Mouse (Mus musculus) heart, embryonic 10.5 days (tissue): Measurements from ENCODE around the gene Stip1. TPM values are rescaled to one million over a fixed set of nuclear protein-coding genes. Genes with fewer than 3 reads are reported as not detected.

Source experiments
- DNase-seq: peaks from one replicate; pipeline ENCODE4 v3.0.0-alpha.2; 2017; ENCODE audit warnings: low spot score
- H3K27ac ChIP-seq: fragments of 300-500 bp; sonication (generic); 2 replicates; pipeline ENCODE4 v1.5.1; 2016; ENCODE audit warnings: mild to moderate bottlenecking
- H3K27me3 ChIP-seq: fragments of 300-500 bp; sonication (generic); 2 replicates; pipeline ENCODE4 v1.6.1; 2016; ENCODE audit warnings: mild to moderate bottlenecking; ENCODE audit not compliant: poor library complexity, insufficient read depth, severe bottlenecking
- H3K36me3 ChIP-seq: fragments of 300-500 bp; sonication (generic); 2 replicates; pipeline ENCODE4 v1.6.1; 2016; ENCODE audit warnings: mild to moderate bottlenecking, moderate library complexity
- H3K4me1 ChIP-seq: fragments of 300-500 bp; sonication (generic); 2 replicates; pipeline ENCODE4 v1.6.1; 2016; ENCODE audit warnings: mild to moderate bottlenecking
- H3K4me3 ChIP-seq: fragments of 300-500 bp; sonication (generic); 2 replicates; pipeline ENCODE4 v1.5.1; 2016; ENCODE audit warnings: mild to moderate bottlenecking, moderate library complexity
- H3K9me3 ChIP-seq: fragments of 300-500 bp; sonication (generic); 2 replicates; pipeline ENCODE4 v1.6.1; 2016; ENCODE audit warnings: mild to moderate bottlenecking, moderate library complexity
- WGBS: fragments of 180-500 bp; shearing (Covaris S2); methylation state at CpG from one replicate; pipeline ENCODE4 v1.1.7; 2016; 5-methylcytosine and 5-hydroxymethylcytosine counted together
- polyA plus RNA-seq: library from polyadenylated mRNA; unstranded; fragments of >200 nt; fragmentation: Nextera tagmentation; extraction: Ambion mirVana; gene quantifications from 2 replicates; pipeline ENCODE4 v1.2.1, GENCODE M21; 2016

Stip1 gene
- polyA plus RNA-seq, 1 experiment from 2014 or later: 388 TPM

DNA sequence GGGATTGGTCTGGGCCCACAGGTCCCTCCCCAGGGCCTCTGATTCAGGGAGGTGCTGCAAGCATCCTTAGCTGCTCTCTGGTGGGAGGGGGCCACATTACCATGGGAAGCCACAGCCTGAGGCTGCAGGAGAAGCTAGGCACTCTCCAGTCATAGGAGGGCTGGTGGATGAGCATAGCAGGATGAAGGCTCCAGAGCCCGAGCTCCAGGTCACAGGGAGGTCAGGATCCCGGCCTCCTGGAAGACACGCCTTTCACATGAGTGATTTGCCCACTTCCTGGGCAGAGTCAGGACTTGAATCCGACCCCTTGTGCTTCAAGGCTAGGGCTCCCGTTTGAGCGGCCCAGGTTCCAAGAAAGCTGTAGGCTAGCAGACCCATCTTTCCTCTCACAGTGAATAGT, 68.1 kb downstream of the Stip1 start:
- Histone ChIP-seq H3K36me3 (peaks cover 9% of the 10 kb centered on the region), H3K4me3 (no peak overlapping the region), H3K4me1 (peaks cover 68% of the 10 kb centered on the region), H3K27ac (peak overlapping the region; percentile 89), H3K9me3 (no peaks in the 10 kb centered on the region), H3K27me3 (no peaks in the 10 kb centered on the region)
- 45% methylated on average over 6 of the region's 6 CpGs for WGBS
- DNase-seq: no peak

Other genes with a start within 250 kb of the Stip1 start
- gene Rps6ka4, start 199.3 kb downstream of the Stip1 start, polyA plus RNA-seq: 10.1 and 14.7 TPM in 2 replicates
- 0.38 and 0.63 TPM in 2 replicates for gene Ccdc88b, start 181.8 kb downstream of the Stip1 start, polyA plus RNA-seq
- 89.9 and 116 TPM in 2 replicates for gene Trmt112, start 130.3 kb downstream of the Stip1 start, polyA plus RNA-seq
- 166 and 169 TPM in 2 replicates for gene Prdx5, start 129.9 kb downstream of the Stip1 start, polyA plus RNA-seq
- gene Esrra, start 118.2 kb downstream of the Stip1 start, polyA plus RNA-seq: 23.1 and 29.4 TPM in 2 replicates
- 2.3 and 2.4 TPM in 2 replicates for gene Catsperz, start 114.6 kb downstream of the Stip1 start, polyA plus RNA-seq
- 0.25 and 0.32 TPM in 2 replicates for gene Kcnk4, start 105.5 kb downstream of the Stip1 start, polyA plus RNA-seq
- gene Bad, start 98.1 kb downstream of the Stip1 start, polyA plus RNA-seq: 61.3 and 62.0 TPM in 2 replicates
- 20.3 and 23.3 TPM in 2 replicates for gene Gpr137, start 97.5 kb downstream of the Stip1 start, polyA plus RNA-seq
- gene Ppp1r14b, start 65.0 kb downstream of the Stip1 start, polyA plus RNA-seq: 169 and 191 TPM in 2 replicates
- gene Plcb3, start 63.5 kb downstream of the Stip1 start, polyA plus RNA-seq: 26.1 and 31.9 TPM in 2 replicates
- gene Fkbp2, start 59.5 kb downstream of the Stip1 start, polyA plus RNA-seq: 110 and 131 TPM in 2 replicates
- gene Vegfb, start 52.3 kb downstream of the Stip1 start, polyA plus RNA-seq: 53.0 and 94.1 TPM in 2 replicates
- 24.6 and 29.5 TPM in 2 replicates for gene Dnajc4, start 47.4 kb downstream of the Stip1 start, polyA plus RNA-seq
- gene Nudt22, start 43.9 kb downstream of the Stip1 start, polyA plus RNA-seq: 23.9 and 25.2 TPM in 2 replicates
- 11.3 and 16.7 TPM in 2 replicates for gene Trpt1, start 43.8 kb downstream of the Stip1 start, polyA plus RNA-seq
- gene Fermt3, start 20.5 kb downstream of the Stip1 start, polyA plus RNA-seq: 10.6 and 22.7 TPM in 2 replicates
- 8.0 and 12.4 TPM in 2 replicates for gene Macrod1, start 16.8 kb upstream of the Stip1 start, polyA plus RNA-seq
- gene Flrt1, start 65.8 kb upstream of the Stip1 start, polyA plus RNA-seq: 0.53 and 1.0 TPM in 2 replicates
- 198 and 212 TPM in 2 replicates for gene Otub1, start 166.3 kb upstream of the Stip1 start, polyA plus RNA-seq
- 1,294 and 1,907 TPM in 2 replicates for gene Cox8a, start 177.6 kb upstream of the Stip1 start, polyA plus RNA-seq
- 67.6 and 72.8 TPM in 2 replicates for gene Naa40, start 201.2 kb upstream of the Stip1 start, polyA plus RNA-seq
- gene Rcor2, start 227.4 kb upstream of the Stip1 start, polyA plus RNA-seq: 18.5 and 27.1 TPM in 2 replicates